Mouse (Mus musculus): ENCODE data around the gene Spin2f. TPM values are rescaled to one million over a fixed set of nuclear protein-coding genes. Genes with fewer than 3 reads are reported as not detected.
"Not testable (repeated sequence)": the region's sequence is repeated elsewhere in the genome, so short reads cannot be mapped to it uniquely, and the experiment has no call there.

Gene Spin2f
- polyA plus RNA-seq (2016; fragmentation: Nextera tagmentation; extraction: Ambion mirVana): not detected in 2 replicates

DNA sequence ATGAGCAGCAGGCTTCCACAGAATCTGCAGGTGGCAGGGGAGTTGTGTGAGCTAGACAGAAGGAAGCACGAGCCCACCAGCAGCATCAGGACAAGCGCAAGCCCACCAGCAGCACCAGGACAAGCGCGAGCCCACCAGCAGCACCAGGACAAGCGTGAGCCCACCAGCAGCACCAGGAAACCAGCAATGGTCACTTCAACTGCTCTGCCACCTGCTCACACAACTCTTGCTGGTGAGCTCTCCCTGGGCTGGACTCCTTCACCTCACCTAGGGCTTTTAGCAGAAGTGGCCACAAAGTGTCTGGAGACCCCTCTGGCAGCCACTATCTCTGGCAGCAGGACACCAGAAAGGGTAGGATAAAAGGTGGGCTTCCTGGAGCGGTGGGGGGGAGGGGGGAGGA is at the start of gene Spin2f:
Gene Spin2f, plus strand, starts transcription at position 301 of the 400 bp plus-strand sequence.
- DNase-seq (ENCODE audit: low spot score): not testable (repeated sequence)
- WGBS: 42% methylated on average over 1 of the region's 6 CpGs

GRCm38 (mm10) chrX:31212136-31212535 is 41.6 kb upstream of the Spin2f start:
- not testable (repeated sequence) for H3K27ac ChIP-seq
- 86% methylated on average over 7 of the region's 7 CpGs for WGBS

More for the DNA sequence above, at the start of gene Spin2f:
- H3K27me3 ChIP-seq (ENCODE audit: insufficient read depth, poor library complexity, severe bottlenecking); H3K4me3 ChIP-seq; H3K27ac ChIP-seq; H3K4me1 ChIP-seq; H3K9me3 ChIP-seq; H3K36me3 ChIP-seq: not testable (repeated sequence)

GRCm38 (mm10) chrX:31223536-31223935 is 30.2 kb upstream of the Spin2f start:
- peak; percentile 62 for DNase-seq (ENCODE audit: low spot score)
- peaks cover 30% of the 10 kb centered on the region for H3K9me3 ChIP-seq
- not testable (repeated sequence) for H3K27ac ChIP-seq; H3K36me3 ChIP-seq; H3K4me1 ChIP-seq; H3K27me3 ChIP-seq (ENCODE audit: insufficient read depth, poor library complexity, severe bottlenecking); H3K4me3 ChIP-seq
- 79% methylated on average over 9 of the region's 9 CpGs for WGBS

More at GRCm38 (mm10) chrX:31212136-31212535, 41.6 kb upstream of the Spin2f start:
- not testable (repeated sequence) for H3K4me3 ChIP-seq; H3K4me1 ChIP-seq; H3K27me3 ChIP-seq (ENCODE audit: insufficient read depth, poor library complexity, severe bottlenecking); H3K36me3 ChIP-seq
- peaks cover 22% of the 10 kb centered on the region for H3K9me3 ChIP-seq
- peak; percentile 72 for DNase-seq (ENCODE audit: low spot score)

GRCm38 (mm10) chrX:31235088-31235487 is 18.6 kb upstream of the Spin2f start:
- H3K4me3 ChIP-seq; H3K4me1 ChIP-seq; H3K27me3 ChIP-seq (ENCODE audit: insufficient read depth, poor library complexity, severe bottlenecking); DNase-seq (ENCODE audit: low spot score); H3K27ac ChIP-seq; H3K36me3 ChIP-seq: not testable (repeated sequence)
- WGBS: 58% methylated on average over 4 of the region's 4 CpGs
- H3K9me3 ChIP-seq: peaks cover 37% of the 10 kb centered on the region

- H3K27me3 ChIP-seq (ENCODE audit: insufficient read depth, poor library complexity, severe bottlenecking); H3K4me1 ChIP-seq; H3K4me3 ChIP-seq; H3K9me3 ChIP-seq; DNase-seq (ENCODE audit: low spot score); H3K36me3 ChIP-seq; H3K27ac ChIP-seq: not testable (repeated sequence)
- WGBS: 69% methylated on average over 3 of the region's 3 CpGs
These were observed 11.9 kb upstream of the Spin2f start for GRCm38 (mm10) chrX:31241754-31242153.

Other genes starting within 250 kb of the Spin2f start
- gene Btbd35f29, start 136.2 kb upstream of the Spin2f start, polyA plus RNA-seq (2016; fragmentation: Nextera tagmentation; extraction: Ambion mirVana): not detected in 2 replicates
- gene Btbd35f26, start 82.6 kb downstream of the Spin2f start, polyA plus RNA-seq (2016; fragmentation: Nextera tagmentation; extraction: Ambion mirVana): not detected in 2 replicates
- not detected in 2 replicates for gene Btbd35f19, start 130.0 kb downstream of the Spin2f start, polyA plus RNA-seq (2016; fragmentation: Nextera tagmentation; extraction: Ambion mirVana)